Mouse (Mus musculus): ENCODE results near the gene Efcab12.

GRCm38 (mm10) chr6:115770059-115770670 lies 68.0 kb downstream of the Efcab12 start:
- TF ChIP-seq GATA1 (IDR thresholded peaks at IDR 0.05; ENCODE audit: borderline replicate concordance, low read length) (no peak), FLI1 (IDR thresholded peaks at IDR 0.05; ENCODE audit: low read length) (no peak)

Measured in megakaryocyte, embryonic 14.5 days (primary cell).